Mouse (Mus musculus): ENCODE results near the gene Zfp629. TPM values are rescaled to one million over a fixed set of nuclear protein-coding genes. Genes with fewer than 3 reads are reported as not detected.

Gene Zfp629
- polyA plus RNA-seq, 1 experiment, result 33.1 TPM

GRCm38 (mm10) chr7:127586149-127586548 lies 29.4 kb downstream of the Zfp629 start:
- no peak for DNase-seq
- WGBS, result 97% methylated on average over 6 of the region's 6 CpGs
- H3K4me1 ChIP-seq (replicated peaks; ENCODE audit: control insufficient read depth, insufficient read depth, low read length), result peaks cover 13% of the 10 kb centered on the region

GRCm38 (mm10) chr7:127585031-127585430 lies 30.6 kb downstream of the Zfp629 start:
- WGBS, result 80% methylated on average over 7 of the region's 7 CpGs
- peaks cover 13% of the 10 kb centered on the region for H3K4me1 ChIP-seq (replicated peaks; ENCODE audit: control insufficient read depth, insufficient read depth, low read length)
- no peak overlapping the region for H3K27ac ChIP-seq (ENCODE audit: control insufficient read depth, insufficient read depth, low read length)
- no peak for TF ChIP-seq POLR2A (IDR thresholded peaks at IDR 0.05; ENCODE audit: control insufficient read depth, extremely low read depth, insufficient read depth, low read length, poor library complexity)
- no peak for TF ChIP-seq CTCF (IDR thresholded peaks at IDR 0.05; ENCODE audit: borderline replicate concordance, control insufficient read depth, extremely low read depth, insufficient read depth, low read length, poor library complexity)
- H3K36me3 ChIP-seq (ENCODE audit: control insufficient read depth, insufficient read depth, low read length), result peaks cover 33% of the 10 kb centered on the region
- H3K27me3 ChIP-seq (ENCODE audit: control insufficient read depth, insufficient read depth, low read length), result no peaks in the 10 kb centered on the region
- H3K4me3 ChIP-seq (ENCODE audit: control insufficient read depth, insufficient read depth, low read length), result no peak overlapping the region
- DNase-seq, result no peak

More at GRCm38 (mm10) chr7:127586149-127586548, 29.4 kb downstream of the Zfp629 start:
- no peak for TF ChIP-seq CTCF (IDR thresholded peaks at IDR 0.05; ENCODE audit: borderline replicate concordance, control insufficient read depth, extremely low read depth, insufficient read depth, low read length, poor library complexity)
- Histone ChIP-seq H3K27ac (ENCODE audit: control insufficient read depth, insufficient read depth, low read length) (no peak overlapping the region), H3K27me3 (ENCODE audit: control insufficient read depth, insufficient read depth, low read length) (no peaks in the 10 kb centered on the region), H3K4me3 (ENCODE audit: control insufficient read depth, insufficient read depth, low read length) (no peak overlapping the region), H3K36me3 (ENCODE audit: control insufficient read depth, insufficient read depth, low read length) (peaks cover 33% of the 10 kb centered on the region)

GRCm38 (mm10) chr7:127583260-127583659 lies 32.3 kb downstream of the Zfp629 start:
- TF ChIP-seq CTCF (IDR thresholded peaks at IDR 0.05; ENCODE audit: borderline replicate concordance, control insufficient read depth, extremely low read depth, insufficient read depth, low read length, poor library complexity), result no peak
- no peak overlapping the region for H3K27ac ChIP-seq (ENCODE audit: control insufficient read depth, insufficient read depth, low read length)
- no peak overlapping the region for H3K4me3 ChIP-seq (ENCODE audit: control insufficient read depth, insufficient read depth, low read length)
- peaks cover 43% of the 10 kb centered on the region for H3K36me3 ChIP-seq (ENCODE audit: control insufficient read depth, insufficient read depth, low read length)
- 98% methylated on average over 6 of the region's 6 CpGs for WGBS
- DNase-seq, result no peak
- peaks cover 4% of the 10 kb centered on the region for H3K4me1 ChIP-seq (replicated peaks; ENCODE audit: control insufficient read depth, insufficient read depth, low read length)
- H3K27me3 ChIP-seq (ENCODE audit: control insufficient read depth, insufficient read depth, low read length), result no peaks in the 10 kb centered on the region

- peaks cover 14% of the 10 kb centered on the region; the same call in 1 of the 2 replicates for H3K36me3 ChIP-seq (ENCODE audit: control insufficient read depth, insufficient read depth, low read length)
- WGBS, result 6% methylated on average over 7 of the region's 7 CpGs
- H3K4me3 ChIP-seq (ENCODE audit: control insufficient read depth, insufficient read depth, low read length), result 0 out of 2 replicates have a peak overlapping the region, but pooled peaks have one; percentile 8
- H3K27ac ChIP-seq (ENCODE audit: control insufficient read depth, insufficient read depth, low read length), result peak overlapping the region; percentile 52
- no peak for DNase-seq
- H3K27me3 ChIP-seq (ENCODE audit: control insufficient read depth, insufficient read depth, low read length), result no peaks in the 10 kb centered on the region
- H3K4me1 ChIP-seq (replicated peaks; ENCODE audit: control insufficient read depth, insufficient read depth, low read length), result peaks cover 10% of the 10 kb centered on the region
- TF ChIP-seq POLR2A (IDR thresholded peaks at IDR 0.05; ENCODE audit: control insufficient read depth, extremely low read depth, insufficient read depth, low read length, poor library complexity), result no peak
- no peak for TF ChIP-seq CTCF (IDR thresholded peaks at IDR 0.05; ENCODE audit: borderline replicate concordance, control insufficient read depth, extremely low read depth, insufficient read depth, low read length, poor library complexity)
Measured at GRCm38 (mm10) chr7:127574115-127574514, 41.5 kb downstream of the Zfp629 start.

- H3K36me3 ChIP-seq (ENCODE audit: control insufficient read depth, insufficient read depth, low read length), result peaks cover 11% of the 10 kb centered on the region; the same call in 1 of the 2 replicates
- 1% methylated on average over 26 of the region's 28 CpGs for WGBS
- no peak for TF ChIP-seq CTCF (IDR thresholded peaks at IDR 0.05; ENCODE audit: borderline replicate concordance, control insufficient read depth, extremely low read depth, insufficient read depth, low read length, poor library complexity)
- TF ChIP-seq POLR2A (IDR thresholded peaks at IDR 0.05; ENCODE audit: control insufficient read depth, extremely low read depth, insufficient read depth, low read length, poor library complexity), result no peak
- DNase-seq, result peak; percentile 41
- H3K4me3 ChIP-seq (ENCODE audit: control insufficient read depth, insufficient read depth, low read length), result peak overlapping the region; percentile 70
- peaks cover 10% of the 10 kb centered on the region for H3K4me1 ChIP-seq (replicated peaks; ENCODE audit: control insufficient read depth, insufficient read depth, low read length)
- H3K27ac ChIP-seq (ENCODE audit: control insufficient read depth, insufficient read depth, low read length), result peak overlapping the region; percentile 13; the same call in 1 of the 2 replicates
- H3K27me3 ChIP-seq (ENCODE audit: control insufficient read depth, insufficient read depth, low read length), result no peaks in the 10 kb centered on the region
Measured at GRCm38 (mm10) chr7:127573503-127574008, 42.0 kb downstream of the Zfp629 start.

GRCm38 (mm10) chr7:127572895-127573471 lies 42.6 kb downstream of the Zfp629 start, which contains the start of gene Phkg2:
TSS of gene Phkg2 (plus strand) at chr7:127573340.
- peaks cover 10% of the 10 kb centered on the region; the same call in 1 of the 2 replicates for H3K36me3 ChIP-seq (ENCODE audit: control insufficient read depth, insufficient read depth, low read length)
- H3K27me3 ChIP-seq (ENCODE audit: control insufficient read depth, insufficient read depth, low read length), result no peaks in the 10 kb centered on the region
- WGBS, result under 1% methylated on average over 17 of the region's 17 CpGs
- H3K27ac ChIP-seq (ENCODE audit: control insufficient read depth, insufficient read depth, low read length), result peak within 1 kb of the TSS; percentile 69
- peak; percentile 60 for TF ChIP-seq POLR2A (IDR thresholded peaks at IDR 0.05; ENCODE audit: control insufficient read depth, extremely low read depth, insufficient read depth, low read length, poor library complexity)
- no peak for TF ChIP-seq CTCF (IDR thresholded peaks at IDR 0.05; ENCODE audit: borderline replicate concordance, control insufficient read depth, extremely low read depth, insufficient read depth, low read length, poor library complexity)
- H3K4me3 ChIP-seq (ENCODE audit: control insufficient read depth, insufficient read depth, low read length), result peak within 1 kb of the TSS; percentile 70
- peak; percentile 90 for DNase-seq
- H3K4me1 ChIP-seq (replicated peaks; ENCODE audit: control insufficient read depth, insufficient read depth, low read length), result peaks cover 10% of the 10 kb centered on the region
